Mouse (Mus musculus): ENCODE measurements around the gene Tnpo2. TPM values are rescaled to one million over a fixed set of nuclear protein-coding genes. Genes with fewer than 3 reads are reported as not detected.

The Tnpo2 gene
- polyA plus RNA-seq, 1 experiment from 2014 or later = 31.7 TPM

GRCm38 (mm10) chr8:85007686-85008085, 29.0 kb upstream of the Tnpo2 start:
- H3K4me1 ChIP-seq = no peaks in the 10 kb centered on the region
- peaks cover 50% of the 10 kb centered on the region for H3K27me3 ChIP-seq
- H3K36me3 ChIP-seq = no peaks in the 10 kb centered on the region
- H3K9me3 ChIP-seq = no peaks in the 10 kb centered on the region
- ATAC-seq (ENCODE audit: insufficient number of reproducible peaks, insufficient read depth, low FRiP score, low TSS enrichment) = no peak
- no peak overlapping the region for H3K4me2 ChIP-seq (replicated peaks)
- no peak overlapping the region for H3K4me3 ChIP-seq
- H3K9ac ChIP-seq = no peak overlapping the region
- H3K27ac ChIP-seq = no peak overlapping the region
- WGBS = 11% methylated on average over 25 of the region's 25 CpGs

GRCm38 (mm10) chr8:85011242-85011641, 25.5 kb upstream of the Tnpo2 start:
- Histone ChIP-seq H3K9ac (no peak overlapping the region), H3K27me3 (peaks cover 72% of the 10 kb centered on the region), H3K9me3 (no peaks in the 10 kb centered on the region), H3K4me1 (peaks cover 4% of the 10 kb centered on the region; the same call in 1 of the 2 replicates), H3K4me3 (no peak overlapping the region), H3K4me2 (replicated peaks) (no peak overlapping the region), H3K36me3 (no peaks in the 10 kb centered on the region), H3K27ac (no peak overlapping the region)
- ATAC-seq (ENCODE audit: insufficient number of reproducible peaks, insufficient read depth, low FRiP score, low TSS enrichment) = no peak
- 16% methylated on average over 28 of the region's 28 CpGs for whole genome bisulfite sequencing

- Histone ChIP-seq H3K36me3 (peaks cover 10% of the 10 kb centered on the region), H3K4me1 (peaks cover 4% of the 10 kb centered on the region; the same call in 1 of the 2 replicates), H3K27ac (no peak overlapping the region), H3K27me3 (peaks cover 58% of the 10 kb centered on the region), H3K9ac (no peak overlapping the region), H3K4me2 (replicated peaks) (peak overlapping the region; percentile 47), H3K9me3 (no peaks in the 10 kb centered on the region), H3K4me3 (peak overlapping the region; percentile 22)
- peak; percentile 30; the same call in 1 of the 2 replicates for ATAC-seq (ENCODE audit: insufficient number of reproducible peaks, insufficient read depth, low FRiP score, low TSS enrichment)
- 4% methylated on average over 26 of the region's 26 CpGs for WGBS
Measured at GRCm38 (mm10) chr8:85013230-85013840, 23.4 kb upstream of the Tnpo2 start.

GRCm38 (mm10) chr8:85014431-85014830, 22.3 kb upstream of the Tnpo2 start, which contains the start of gene Best2:
TSS of gene Best2 (minus strand) at chr8:85014531.
- Histone ChIP-seq H3K4me1 (peaks cover 4% of the 10 kb centered on the region; the same call in 1 of the 2 replicates), H3K27ac (no peak within 1 kb of the TSS), H3K36me3 (peaks cover 21% of the 10 kb centered on the region), H3K4me2 (replicated peaks) (peak within 1 kb of the TSS; percentile 47), H3K27me3 (peaks cover 47% of the 10 kb centered on the region), H3K9me3 (no peaks in the 10 kb centered on the region), H3K4me3 (peak within 1 kb of the TSS; percentile 22), H3K9ac (no peak within 1 kb of the TSS)
- no peak for ATAC-seq (ENCODE audit: insufficient number of reproducible peaks, insufficient read depth, low FRiP score, low TSS enrichment)
- 25% methylated on average over 2 of the region's 2 CpGs for WGBS

- Histone ChIP-seq H3K4me1 (peaks cover 4% of the 10 kb centered on the region; the same call in 1 of the 2 replicates), H3K9me3 (no peaks in the 10 kb centered on the region), H3K4me3 (no peak overlapping the region), H3K36me3 (peaks cover 40% of the 10 kb centered on the region), H3K4me2 (replicated peaks) (no peak overlapping the region), H3K27ac (no peak overlapping the region), H3K27me3 (peaks cover 31% of the 10 kb centered on the region), H3K9ac (no peak overlapping the region)
- ATAC-seq (ENCODE audit: insufficient number of reproducible peaks, insufficient read depth, low FRiP score, low TSS enrichment) = no peak
- 67% methylated on average over 10 of the region's 10 CpGs for WGBS
Measured at GRCm38 (mm10) chr8:85016724-85017123, 20.0 kb upstream of the Tnpo2 start.

- Histone ChIP-seq H3K9me3 (no peaks in the 10 kb centered on the region), H3K9ac (no peak overlapping the region), H3K27ac (no peak overlapping the region), H3K4me1 (peaks cover 4% of the 10 kb centered on the region; the same call in 1 of the 2 replicates), H3K36me3 (peaks cover 45% of the 10 kb centered on the region), H3K4me2 (replicated peaks) (no peak overlapping the region), H3K27me3 (peaks cover 26% of the 10 kb centered on the region), H3K4me3 (no peak overlapping the region)
- WGBS = 35% methylated on average over 5 of the region's 5 CpGs
- no peak for ATAC-seq (ENCODE audit: insufficient number of reproducible peaks, insufficient read depth, low FRiP score, low TSS enrichment)
Measured at GRCm38 (mm10) chr8:85017209-85017608, 19.5 kb upstream of the Tnpo2 start.

GRCm38 (mm10) chr8:85021514-85022055, 15.1 kb upstream of the Tnpo2 start:
- Histone ChIP-seq H3K9ac (no peak overlapping the region), H3K27ac (no peak overlapping the region), H3K9me3 (no peaks in the 10 kb centered on the region), H3K4me1 (peaks cover 18% of the 10 kb centered on the region), H3K36me3 (peaks cover 64% of the 10 kb centered on the region), H3K27me3 (no peaks in the 10 kb centered on the region), H3K4me3 (no peak overlapping the region), H3K4me2 (replicated peaks) (no peak overlapping the region)
- ATAC-seq (ENCODE audit: insufficient number of reproducible peaks, insufficient read depth, low FRiP score, low TSS enrichment) = no peak
- 96% methylated on average over 3 of the region's 3 CpGs for WGBS

GRCm38 (mm10) chr8:85023846-85024245, 12.9 kb upstream of the Tnpo2 start:
- no peaks in the 10 kb centered on the region for H3K9me3 ChIP-seq
- 93% methylated on average over 3 of the region's 3 CpGs for WGBS
- peaks cover 30% of the 10 kb centered on the region for H3K4me1 ChIP-seq
- no peak overlapping the region for H3K27ac ChIP-seq
- H3K36me3 ChIP-seq = peaks cover 51% of the 10 kb centered on the region
- peak overlapping the region; percentile 96; the same call in 1 of the 2 replicates for H3K4me3 ChIP-seq
- H3K4me2 ChIP-seq (replicated peaks) = peak overlapping the region; percentile 97; the same call in 1 of the 2 replicates
- H3K9ac ChIP-seq = no peak overlapping the region
- no peaks in the 10 kb centered on the region for H3K27me3 ChIP-seq
- no peak for ATAC-seq (ENCODE audit: insufficient number of reproducible peaks, insufficient read depth, low FRiP score, low TSS enrichment)

GRCm38 (mm10) chr8:85025098-85025932, 11.4 kb upstream of the Tnpo2 start, which contains the start of gene Asna1:
TSS of gene Asna1 (minus strand) at chr8:85025281.
- Histone ChIP-seq H3K9ac (peak within 1 kb of the TSS; percentile 80), H3K27ac (peak within 1 kb of the TSS; percentile 91), H3K9me3 (no peaks in the 10 kb centered on the region), H3K27me3 (no peaks in the 10 kb centered on the region), H3K4me1 (peaks cover 34% of the 10 kb centered on the region), H3K36me3 (peaks cover 51% of the 10 kb centered on the region), H3K4me2 (replicated peaks) (peak within 1 kb of the TSS; percentile 97), H3K4me3 (peak within 1 kb of the TSS; percentile 96)
- WGBS = 7% methylated on average over 30 of the region's 30 CpGs
- ATAC-seq (ENCODE audit: insufficient number of reproducible peaks, insufficient read depth, low FRiP score, low TSS enrichment) = peak; percentile 87

- Histone ChIP-seq H3K9ac (peak within 1 kb of the TSS; percentile 99), H3K9me3 (no peaks in the 10 kb centered on the region), H3K27ac (peak within 1 kb of the TSS; percentile 91), H3K4me3 (peak within 1 kb of the TSS; percentile 96), H3K27me3 (no peaks in the 10 kb centered on the region), H3K4me1 (peaks cover 34% of the 10 kb centered on the region), H3K36me3 (peaks cover 52% of the 10 kb centered on the region), H3K4me2 (replicated peaks) (peak within 1 kb of the TSS; percentile 97)
- under 1% methylated on average over 70 of the region's 75 CpGs for WGBS
- ATAC-seq (ENCODE audit: insufficient number of reproducible peaks, insufficient read depth, low FRiP score, low TSS enrichment) = peak; percentile 67
Measured at GRCm38 (mm10) chr8:85026670-85027515, 9.8 kb upstream of the Tnpo2 start, which contains the start of gene Trir. TSS of gene Trir (plus strand) at chr8:85026823.

GRCm38 (mm10) chr8:85027516-85027855, 9.2 kb upstream of the Tnpo2 start:
- H3K27ac ChIP-seq = peak overlapping the region; percentile 91
- ATAC-seq (ENCODE audit: insufficient number of reproducible peaks, insufficient read depth, low FRiP score, low TSS enrichment) = no peak
- H3K4me1 ChIP-seq = peaks cover 34% of the 10 kb centered on the region
- peaks cover 52% of the 10 kb centered on the region for H3K36me3 ChIP-seq
- WGBS = 2% methylated on average over 13 of the region's 13 CpGs
- H3K4me3 ChIP-seq = peak overlapping the region; percentile 96
- peak overlapping the region; percentile 97 for H3K4me2 ChIP-seq (replicated peaks)
- H3K9me3 ChIP-seq = no peaks in the 10 kb centered on the region
- H3K9ac ChIP-seq = peak overlapping the region; percentile 99
- no peaks in the 10 kb centered on the region for H3K27me3 ChIP-seq

Measured in embryonic facial prominence, embryonic 12.5 days (tissue).